Mouse (Mus musculus): ENCODE measurements around the gene Plekha6.

GRCm38 (mm10) chr1:133146014-133147009 lies 17.7 kb upstream of the Plekha6 start:
- TF ChIP-seq POLR2AphosphoS2 (IDR thresholded peaks at IDR 0.05; ENCODE audit: insufficient read length, low read depth) (no peak), USF1 (IDR thresholded peaks at IDR 0.05; ENCODE audit: low read depth) (no peak)

Data from myocyte (in vitro differentiated cells).